Mouse (Mus musculus) bone marrow, adult 2 months (tissue): Measurements from ENCODE around the gene Hsd11b2.

Experiments
- CTCF ChIP-seq: fragments of 200-500 bp; IDR thresholded peaks from 2 replicates; pipeline ENCODE4 v1.5.1; 2011; ENCODE audit warnings: low read length, control low read depth; ENCODE audit not compliant: control insufficient read depth, insufficient read depth
- POLR2A ChIP-seq: fragments of 200-500 bp; IDR thresholded peaks from 2 replicates; pipeline ENCODE4 v1.6.1; 2011; ENCODE audit warnings: low read depth, mild to moderate bottlenecking, control low read depth, low read length, borderline replicate concordance; ENCODE audit not compliant: control insufficient read depth

GRCm38 (mm10) chr8:105469816-105470215, 48.7 kb upstream of the Hsd11b2 start:
- TF ChIP-seq CTCF: no peak
- TF ChIP-seq POLR2A: no peak
